Mouse (Mus musculus): ENCODE results near the gene Lman1l.

Gene Lman1l

GRCm38 (mm10) chr9:57620674-57621073, at the start of gene Lman1l:
TSS of gene Lman1l (minus strand) at chr9:57620774.
- DNase-seq (ENCODE audit: low spot score) = no peak

GRCm38 (mm10) chr9:57669566-57669965, 49.0 kb upstream of the Lman1l start:
- DNase-seq (ENCODE audit: low spot score) = no peak

GRCm38 (mm10) chr9:57668277-57668676, 47.7 kb upstream of the Lman1l start:
- DNase-seq (ENCODE audit: low spot score) = no peak

GRCm38 (mm10) chr9:57667817-57668216, 47.2 kb upstream of the Lman1l start:
- DNase-seq (ENCODE audit: low spot score) = no peak

- no peak for DNase-seq (ENCODE audit: low spot score)
Measured at GRCm38 (mm10) chr9:57667136-57667535, 46.6 kb upstream of the Lman1l start.

- no peak for DNase-seq (ENCODE audit: low spot score)
Measured at GRCm38 (mm10) chr9:57666536-57666935, 46.0 kb upstream of the Lman1l start.

GRCm38 (mm10) chr9:57664616-57665015, 44.0 kb upstream of the Lman1l start:
- no peak for DNase-seq (ENCODE audit: low spot score)

GRCm38 (mm10) chr9:57661552-57661951, 41.0 kb upstream of the Lman1l start:
- DNase-seq (ENCODE audit: low spot score) = no peak

- no peak for DNase-seq (ENCODE audit: low spot score)
Measured at GRCm38 (mm10) chr9:57660501-57660900, 39.9 kb upstream of the Lman1l start.

GRCm38 (mm10) chr9:57659774-57660173, 39.2 kb upstream of the Lman1l start:
- DNase-seq (ENCODE audit: low spot score) = peak; percentile 61

- DNase-seq (ENCODE audit: low spot score) = no peak
Measured at GRCm38 (mm10) chr9:57658970-57659369, 38.4 kb upstream of the Lman1l start.

- DNase-seq (ENCODE audit: low spot score) = no peak
Measured at GRCm38 (mm10) chr9:57657843-57658242, 37.3 kb upstream of the Lman1l start.

GRCm38 (mm10) chr9:57656631-57657350, 36.2 kb upstream of the Lman1l start:
- DNase-seq (ENCODE audit: low spot score) = no peak

GRCm38 (mm10) chr9:57655749-57656148, 35.2 kb upstream of the Lman1l start:
- DNase-seq (ENCODE audit: low spot score) = peak; percentile 92

GRCm38 (mm10) chr9:57654966-57655365, 34.4 kb upstream of the Lman1l start:
- no peak for DNase-seq (ENCODE audit: low spot score)

- DNase-seq (ENCODE audit: low spot score) = no peak
Measured at GRCm38 (mm10) chr9:57653283-57653682, 32.7 kb upstream of the Lman1l start, which contains the start of gene Csk. TSS of gene Csk (minus strand) at chr9:57653631.

GRCm38 (mm10) chr9:57652855-57653254, 32.3 kb upstream of the Lman1l start:
- DNase-seq (ENCODE audit: low spot score) = no peak

GRCm38 (mm10) chr9:57652351-57652750, 31.8 kb upstream of the Lman1l start:
- DNase-seq (ENCODE audit: low spot score) = no peak

GRCm38 (mm10) chr9:57650786-57651311, 30.3 kb upstream of the Lman1l start:
- DNase-seq (ENCODE audit: low spot score) = no peak

GRCm38 (mm10) chr9:57650130-57650785, 29.7 kb upstream of the Lman1l start:
- DNase-seq (ENCODE audit: low spot score) = no peak

- no peak for DNase-seq (ENCODE audit: low spot score)
Measured at GRCm38 (mm10) chr9:57647286-57648108, 26.9 kb upstream of the Lman1l start.

GRCm38 (mm10) chr9:57646551-57647103, 26.1 kb upstream of the Lman1l start:
- DNase-seq (ENCODE audit: low spot score) = no peak
